In the genomic region with DNA sequence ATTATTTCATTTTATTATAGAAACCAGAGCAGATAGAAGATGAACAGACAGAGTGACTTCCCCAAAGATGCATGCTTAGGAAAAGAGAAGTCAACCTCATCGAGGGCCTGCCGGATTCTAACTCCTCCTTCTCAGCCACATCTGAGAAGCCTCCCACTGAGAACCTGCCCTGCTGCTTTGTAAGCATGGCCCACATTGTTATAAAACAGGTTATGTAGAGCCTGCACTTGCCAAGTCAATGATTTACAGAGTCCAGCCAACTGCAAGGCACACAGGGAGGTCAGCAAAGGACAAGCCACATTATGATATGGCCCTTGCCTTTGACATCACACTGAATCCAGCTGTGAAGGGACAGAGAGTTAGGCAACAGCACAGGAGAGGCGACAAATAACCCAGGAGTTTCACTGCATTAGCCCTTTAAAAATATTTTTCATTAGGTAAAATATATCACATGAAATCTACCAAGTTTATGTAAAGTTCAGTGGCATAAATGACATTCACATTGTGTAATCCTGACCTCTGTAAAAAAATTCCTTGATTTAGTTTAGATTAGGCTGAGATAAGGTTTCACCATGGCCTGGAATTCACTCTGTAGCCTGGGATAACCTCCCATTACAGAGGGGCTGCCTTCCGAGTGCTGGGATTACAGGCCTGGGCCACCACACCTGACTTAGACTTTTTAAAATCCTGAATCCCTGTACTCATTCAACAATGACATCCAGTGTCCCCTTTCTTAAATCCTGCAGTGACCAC, we compare ENCODE assay signal across 11 mouse cellular contexts. TPM values are rescaled to one million over a fixed set of nuclear protein-coding genes. Genes with fewer than 3 reads are reported as not detected.
DNase-seq lines count a peak whose midpoint lies in the region; ATAC-seq and TF ChIP-seq lines count a peak whose summit lies in the region.
"Had no signal": no experiment of that assay in that cellular context is flagged by ENCODE, and none has a peak within 500 bp of the region (broad histone marks: within the 10 kb centered on the region; RNA-seq: fewer than 3 reads in every experiment).

No protein-coding gene starts in this region.

- no peak for TF ChIP-seq POLR2A in lung, adult 2 months (IDR thresholded peaks at IDR 0.05; ENCODE audit: borderline replicate concordance, extremely low read depth, low read depth, low read length)

- DNase-seq in heart, adult 11 months = peak; percentile 71
- no peak for DNase-seq in heart, embryonic 10.5 days (ENCODE audit: low spot score)
- peak; percentile 77 for DNase-seq in kidney, postnatal 10 days
- DNase-seq in lung, adult 2 months = peak; percentile 44
- DNase-seq in right cerebral cortex, adult 2 months (ENCODE audit: low spot score in 2 of 2) = no peak
- no peak for DNase-seq in left cerebral cortex, adult 8-10 months (ENCODE audit: low spot score in 2 of 2)
- no peak for DNase-seq in right cerebral cortex, postnatal 14 days
- DNase-seq: gastrocnemius, postnatal 14 days had no signal

- peak; percentile 95 for ATAC-seq in stomach, embryonic 16.5 days (ENCODE audit: insufficient read depth, low FRiP score)

- H3K27me3 ChIP-seq in heart, embryonic 10.5 days (ENCODE audit: insufficient read depth, poor library complexity, severe bottlenecking) = no peaks in the 10 kb centered on the region
- H3K27me3 ChIP-seq in stomach, embryonic 16.5 days (ENCODE audit: control insufficient read depth, insufficient read depth, low read length) = no peaks in the 10 kb centered on the region
- H3K27me3 ChIP-seq: hindbrain, embryonic 12.5 days had no signal

- 58% methylated on average over 4 of the region's 4 CpGs for whole genome bisulfite sequencing in heart, embryonic 10.5 days
- WGBS in lung, adult 2 months = 52% methylated on average over 4 of the region's 4 CpGs
- WGBS in stomach, embryonic 16.5 days = 44% methylated on average over 4 of the region's 4 CpGs

- no peaks in the 10 kb centered on the region for H3K36me3 ChIP-seq in heart, embryonic 10.5 days
- H3K36me3 ChIP-seq in stomach, embryonic 16.5 days (ENCODE audit: control insufficient read depth, insufficient read depth, low read length) = no peaks in the 10 kb centered on the region
- H3K36me3 ChIP-seq: hindbrain, embryonic 12.5 days had no signal

- H3K4me3 ChIP-seq in heart, embryonic 10.5 days = no peak overlapping the region
- no peak overlapping the region for H3K4me3 ChIP-seq in lung, adult 2 months (replicated peaks; ENCODE audit: extremely low read depth, low read depth, low read length)
- no peak overlapping the region for H3K4me3 ChIP-seq in stomach, embryonic 16.5 days (replicated peaks; ENCODE audit: low read length)
- H3K4me3 ChIP-seq: erythroblast, embryonic 14.5 days; hindbrain, embryonic 12.5 days had no signal

- H3K4me2 ChIP-seq in stomach, embryonic 16.5 days (ENCODE audit: low read depth, low read length) = no peak overlapping the region
- H3K4me2 ChIP-seq: hindbrain, embryonic 12.5 days had no signal

- no peaks in the 10 kb centered on the region for H3K9me3 ChIP-seq in heart, embryonic 10.5 days
- no peaks in the 10 kb centered on the region for H3K9me3 ChIP-seq in stomach, embryonic 16.5 days (replicated peaks; ENCODE audit: control insufficient read depth, low read length)
- H3K9me3 ChIP-seq: hindbrain, embryonic 12.5 days had no signal

- H3K9ac ChIP-seq in stomach, embryonic 16.5 days (ENCODE audit: low read length) = no peak overlapping the region
- H3K9ac ChIP-seq: hindbrain, embryonic 12.5 days had no signal

- H3K27ac ChIP-seq in heart, embryonic 10.5 days = no peak overlapping the region
- peak overlapping the region; percentile 50 for H3K27ac ChIP-seq in stomach, embryonic 16.5 days (ENCODE audit: low read length)
- H3K27ac ChIP-seq: hindbrain, embryonic 12.5 days had no signal

- TF ChIP-seq CTCF in lung, adult 2 months (IDR thresholded peaks at IDR 0.05; ENCODE audit: insufficient read depth, low read length) = no peak

- no peaks in the 10 kb centered on the region for H3K4me1 ChIP-seq in heart, embryonic 10.5 days
- peaks cover 4% of the 10 kb centered on the region; the same call in 1 of the 2 replicates for H3K4me1 ChIP-seq in lung, adult 2 months (ENCODE audit: control insufficient read depth, insufficient read depth, low read length)
- peaks cover 11% of the 10 kb centered on the region for H3K4me1 ChIP-seq in stomach, embryonic 16.5 days (ENCODE audit: control insufficient read depth, insufficient read depth, low read length)

RNA-seq across cellular contexts. Expression of a gene that starts 37.1 kb away (rescaled TPM):
- 45.5 and 46.1 TPM in 2 replicates for polyA plus RNA-seq in heart, embryonic 10.5 days (2016; fragmentation: Nextera tagmentation; extraction: Ambion mirVana)
- 8.3 and 18.2 TPM in 2 replicates for polyA plus RNA-seq in lung, adult 2 months (2012; rRNA removed)
- polyA plus RNA-seq in stomach, embryonic 16.5 days (2015; fragmentation: Nextera tagmentation; extraction: Ambion mirVana) = 90.5 and 95.6 TPM in 2 replicates
- total RNA-seq in left cerebral cortex, adult 8-10 months (2022) = 10 to 100 TPM; 47.5 to 52.6 (median 50.6) TPM

Comparison
In these comparisons a context has a peak if more than half of its experiments do, and no peak if none do; other contexts are left out.
1. DNase-seq: peak in heart, adult 11 months (single experiment), kidney, postnatal 10 days (single experiment) and lung, adult 2 months (single experiment); none in heart, embryonic 10.5 days (single experiment), right cerebral cortex, adult 2 months (0 of 2), left cerebral cortex, adult 8-10 months (0 of 2) and right cerebral cortex, postnatal 14 days (single experiment).